Mouse (Mus musculus) limb, embryonic 12.5 days (tissue): ENCODE data around the gene F930015N05Rik. TPM values are rescaled to one million over a fixed set of nuclear protein-coding genes. Genes with fewer than 3 reads are reported as not detected.

Source experiments
- polyA plus RNA-seq: library from polyadenylated mRNA; unstranded; fragments of >200 nt; fragmentation: Nextera tagmentation; extraction: Ambion mirVana; gene quantifications from 2 replicates; pipeline ENCODE4 v1.2.1, GENCODE M21; 2016

F930015N05Rik gene
- polyA plus RNA-seq, 1 experiment from 2014 or later, result 4.2 TPM

Other genes starting within 250 kb of the F930015N05Rik start
- gene Hs3st3a1, start 1.3 kb downstream of the F930015N05Rik start, polyA plus RNA-seq, result 2.8 and 4.4 TPM in 2 replicates